Mouse (Mus musculus) lung, adult 2 months (tissue): ENCODE measurements around the gene Pitpnm1.

ENCODE experiments used
- CTCF ChIP-seq: fragments of 200-500 bp; IDR thresholded peaks from 2 replicates; pipeline ENCODE4 v1.5.1; 2011; ENCODE audit warnings: mild to moderate bottlenecking, low read length, control low read depth; ENCODE audit not compliant: insufficient read depth
- POLR2A ChIP-seq: fragments of 200-500 bp; IDR thresholded peaks from 2 replicates; pipeline ENCODE4 v1.6.1; 2011; ENCODE audit warnings: low read depth, mild to moderate bottlenecking, control low read depth, low read length, borderline replicate concordance; ENCODE audit errors: extremely low read depth

- TF ChIP-seq POLR2A (no peak), CTCF (no peak)
These were observed 48.1 kb downstream of the Pitpnm1 start for GRCm38 (mm10) chr19:4147782-4148490.
